Mouse (Mus musculus) Muller cell, postnatal 12 days (primary cell): ENCODE measurements at regions not wholly inside any gene's neighbourhood (a gene's known extent, or its start where the extent isn't known, plus 50 kb on each side); places are given as distances from the start of the nearest gene placed in this dataset.
"Not testable (repeated sequence)": the region's sequence is repeated elsewhere in the genome, so short reads cannot be mapped to it uniquely, and the experiment has no call there.

ENCODE experiments used
- DNase-seq: peaks from one replicate; pipeline ENCODE4 v3.0.0-alpha.2; 2015; ENCODE audit errors: inconsistent ontology term

- DNase-seq: no peak
Measured at GRCm38 (mm10) chr17:82674593-82674992, 540.5 kb upstream of the Pkdcc start.

GRCm38 (mm10) chr17:82666557-82666956 lies 548.5 kb upstream of the Pkdcc start:
- DNase-seq: not testable (repeated sequence)

GRCm38 (mm10) chr17:82664352-82664751 lies 550.7 kb upstream of the Pkdcc start:
- no peak for DNase-seq

- DNase-seq: peak; percentile 8
Measured at GRCm38 (mm10) chr17:82636459-82637189, 578.5 kb upstream of the Pkdcc start.

- no peak for DNase-seq
Measured at GRCm38 (mm10) chr17:82635849-82636248, 579.2 kb upstream of the Pkdcc start.

GRCm38 (mm10) chr17:82606642-82607175 lies 608.4 kb upstream of the Pkdcc start:
- no peak for DNase-seq

- DNase-seq: no peak
Measured at GRCm38 (mm10) chr17:82583801-82584200, 631.3 kb upstream of the Pkdcc start.

- no peak for DNase-seq
Measured at GRCm38 (mm10) chr17:82533521-82533920, 681.6 kb upstream of the Pkdcc start.

- DNase-seq: no peak
Measured at GRCm38 (mm10) chr17:82518129-82518528, 697.0 kb upstream of the Pkdcc start.

- no peak for DNase-seq
Measured at GRCm38 (mm10) chr17:82516850-82517249, 698.2 kb upstream of the Pkdcc start.

- DNase-seq: no peak
Measured at GRCm38 (mm10) chr17:82513816-82514215, 701.3 kb upstream of the Pkdcc start.

- DNase-seq: no peak
Measured at GRCm38 (mm10) chr17:82504291-82504690, 710.8 kb upstream of the Pkdcc start.

- no peak for DNase-seq
Measured at GRCm38 (mm10) chr17:82485544-82485943, 729.5 kb upstream of the Pkdcc start.

- DNase-seq: no peak
Measured at GRCm38 (mm10) chr17:82484609-82485008, 730.5 kb upstream of the Pkdcc start.

- peak; percentile 91 for DNase-seq
Measured at GRCm38 (mm10) chr17:82457972-82458371, 719.8 kb upstream of the Slc8a1 start.

- DNase-seq: peak; percentile 81
Measured at GRCm38 (mm10) chr17:82453847-82454246, 715.7 kb upstream of the Slc8a1 start.

- no peak for DNase-seq
Measured at GRCm38 (mm10) chr17:82439105-82439504, 700.9 kb upstream of the Slc8a1 start.

GRCm38 (mm10) chr17:82437206-82437605 lies 699.0 kb upstream of the Slc8a1 start:
- DNase-seq: no peak

GRCm38 (mm10) chr17:82432678-82433077 lies 694.5 kb upstream of the Slc8a1 start:
- no peak for DNase-seq

GRCm38 (mm10) chr17:82408296-82408695 lies 670.1 kb upstream of the Slc8a1 start:
- no peak for DNase-seq

GRCm38 (mm10) chr17:82399328-82399727 lies 661.2 kb upstream of the Slc8a1 start:
- DNase-seq: no peak

- not testable (repeated sequence) for DNase-seq
Measured at GRCm38 (mm10) chr17:82379371-82379770, 641.2 kb upstream of the Slc8a1 start.

- no peak for DNase-seq
Measured at GRCm38 (mm10) chr17:82378248-82378820, 640.2 kb upstream of the Slc8a1 start.
